Mouse (Mus musculus) neutrophil, adult 83 days (primary cell): ENCODE results near the gene Ctbp2. TPM values are rescaled to one million over a fixed set of nuclear protein-coding genes. Genes with fewer than 3 reads are reported as not detected.

Experiments
- total RNA-seq, 2 experiments: library from RNA; stranded (reverse); gene quantifications; one replicate each; pipeline ENCODE4 v1.2.4; 2023

Ctbp2 gene
- total RNA-seq, result 10 to 100 TPM; 45.8 to 54.8 TPM

DNA sequence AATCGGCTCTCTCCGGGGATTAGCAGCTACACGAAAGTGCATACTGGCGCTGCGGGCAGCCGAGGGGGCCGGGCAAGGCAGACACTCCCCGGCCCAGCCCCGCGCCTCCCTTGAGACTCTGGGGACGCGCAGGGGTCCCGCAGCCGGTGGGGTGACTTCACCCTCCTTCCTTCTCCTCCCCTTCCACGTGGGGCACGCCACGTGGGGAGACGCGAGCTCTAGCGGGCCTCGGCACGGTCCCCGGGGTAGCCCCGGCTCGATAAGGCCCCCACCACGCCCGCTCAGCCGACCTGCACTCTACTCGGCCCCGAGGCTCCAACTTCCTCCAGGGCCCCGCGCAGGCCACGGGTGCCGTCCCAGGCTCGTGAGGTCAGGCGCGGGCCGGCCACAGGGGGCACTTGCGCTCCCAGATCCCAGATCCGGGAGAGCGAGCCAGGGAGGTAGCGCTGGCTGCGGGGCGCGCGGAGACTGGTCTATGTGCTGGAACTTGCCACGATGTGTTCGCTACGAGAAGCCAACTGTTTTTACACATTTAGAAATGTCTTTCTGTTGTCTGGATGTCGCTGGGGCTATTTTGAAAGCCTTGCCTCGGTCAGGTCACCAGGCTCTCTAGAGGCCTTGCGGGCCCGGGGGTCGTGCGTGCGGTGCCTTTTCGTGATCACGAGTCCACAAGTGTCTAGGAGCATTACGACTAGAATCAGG is at the start of gene Ctbp2:
Gene Ctbp2 (minus strand): TSS at position 356 of the 702 bp plus-strand sequence.

DNA sequence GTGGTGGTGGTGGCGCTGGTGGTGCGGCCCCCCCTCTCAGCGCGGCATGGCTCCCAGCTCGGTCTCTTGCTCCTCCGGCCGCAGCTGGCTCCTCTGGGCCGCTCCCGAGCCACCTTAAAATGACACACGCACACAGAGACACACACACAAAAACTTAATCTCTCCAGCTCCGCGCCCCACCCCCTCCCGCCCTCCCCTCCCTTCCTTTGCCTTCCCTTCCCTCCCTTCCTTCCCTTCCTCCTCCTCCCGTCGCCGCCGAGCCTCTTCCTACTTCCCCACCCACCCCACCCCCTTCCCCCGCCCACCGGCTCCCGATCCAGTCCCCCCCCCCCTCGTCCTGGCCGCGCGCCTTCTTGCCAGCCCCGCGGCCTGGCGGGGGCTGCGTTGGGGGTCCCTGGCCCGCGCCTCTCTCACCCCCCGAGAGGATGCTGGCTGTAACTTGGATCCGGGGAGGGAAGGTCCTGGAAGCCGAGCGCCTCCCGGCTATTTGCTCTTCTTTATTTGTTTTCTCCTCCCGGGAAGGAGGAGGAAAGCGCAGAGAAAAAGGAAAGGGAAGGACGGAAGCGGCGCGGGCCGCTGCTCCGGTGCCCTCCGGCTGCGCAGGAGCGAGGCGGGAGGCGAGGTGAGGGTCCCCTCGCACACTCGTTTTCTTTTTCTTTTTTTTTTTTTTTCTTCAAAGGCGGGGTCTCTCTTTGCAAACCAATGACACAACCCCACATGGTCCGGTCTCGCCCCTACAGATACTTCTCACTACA is 733 bp downstream of the Ctbp2 start, which contains the start of gene Fgfr2:
Gene Fgfr2 (minus strand): TSS at position 107 of the 755 bp plus-strand sequence.

Other genes with a start within 250 kb of the Ctbp2 start
- 10 to 100 TPM; 30.3 to 31.5 TPM for gene Zranb1, start 193.2 kb downstream of the Ctbp2 start, total RNA-seq
- under 1 TPM; 0.57 to 0.82 TPM for gene Fgfr2, start 1.0 kb downstream of the Ctbp2 start, total RNA-seq